Mouse (Mus musculus): ENCODE results near the gene Zfp1. TPM values are rescaled to one million over a fixed set of nuclear protein-coding genes. Genes with fewer than 3 reads are reported as not detected.
A peak's percentile ranks its signal among the peaks of the same experiment; 100 is the strongest.

Zfp1 gene
- polyA plus RNA-seq, 1 experiment from 2014 or later = 16.3 TPM

DNA sequence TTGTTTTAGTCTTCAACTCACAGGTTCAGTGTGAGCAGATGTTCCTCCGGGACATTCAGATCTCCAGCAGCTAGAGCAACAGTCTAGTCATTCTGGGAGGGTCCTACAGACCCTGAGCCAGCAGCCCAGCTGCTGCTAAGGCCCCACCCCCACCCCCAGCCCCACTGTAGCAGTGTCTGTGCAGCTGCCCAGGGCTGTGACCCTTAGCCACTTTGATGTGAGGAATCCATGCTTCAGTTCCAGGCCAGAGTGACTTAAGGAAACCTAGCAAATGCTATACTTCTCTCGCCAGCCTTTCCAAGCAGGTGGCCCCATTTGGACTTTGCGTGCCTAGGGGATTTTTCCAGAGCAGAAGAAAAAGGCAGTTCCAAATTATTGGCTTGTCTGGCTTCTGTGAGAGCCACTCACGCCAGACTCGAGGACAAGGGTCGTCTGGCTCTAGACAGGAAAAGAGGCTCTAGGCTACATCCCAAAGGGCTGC, 50.1 kb downstream of the Zfp1 start:
- H3K4me3 ChIP-seq (ENCODE audit: low read depth, low read length) = no peak overlapping the region
- DNase-seq (ENCODE audit: low spot score) (peak; percentile 74), ATAC-seq (ENCODE audit: low read depth) (peak; percentile 92)
- no peak overlapping the region for H3K9ac ChIP-seq (ENCODE audit: low read depth, low read length)
- no peak overlapping the region for H3K4me2 ChIP-seq (ENCODE audit: low read depth, low read length)
- H3K4me1 ChIP-seq (ENCODE audit: control insufficient read depth, insufficient read depth, low read length) = no peaks in the 10 kb centered on the region
- H3K36me3 ChIP-seq (ENCODE audit: control insufficient read depth, insufficient read depth, low read length) = no peaks in the 10 kb centered on the region
- 32% methylated on average over 6 of the region's 6 CpGs for WGBS
- H3K27ac ChIP-seq (replicated peaks; ENCODE audit: low read depth, low read length) = no peak overlapping the region
- H3K27me3 ChIP-seq (replicated peaks; ENCODE audit: control insufficient read depth, insufficient read depth, low read length) = no peaks in the 10 kb centered on the region
- no peaks in the 10 kb centered on the region for H3K9me3 ChIP-seq (ENCODE audit: control insufficient read depth, low read length)

- ATAC-seq (ENCODE audit: low read depth) = no peak
- no peaks in the 10 kb centered on the region for H3K9me3 ChIP-seq (ENCODE audit: control insufficient read depth, low read length)
- H3K4me1 ChIP-seq (ENCODE audit: control insufficient read depth, insufficient read depth, low read length) = no peaks in the 10 kb centered on the region
- H3K27ac ChIP-seq (replicated peaks; ENCODE audit: low read depth, low read length) = no peak overlapping the region
- no peaks in the 10 kb centered on the region for H3K27me3 ChIP-seq (replicated peaks; ENCODE audit: control insufficient read depth, insufficient read depth, low read length)
- no peak for DNase-seq (ENCODE audit: low spot score)
- H3K9ac ChIP-seq (ENCODE audit: low read depth, low read length) = no peak overlapping the region
- H3K4me2 ChIP-seq (ENCODE audit: low read depth, low read length) = no peak overlapping the region
- H3K36me3 ChIP-seq (ENCODE audit: control insufficient read depth, insufficient read depth, low read length) = no peaks in the 10 kb centered on the region
- 54% methylated on average over 7 of the region's 7 CpGs for WGBS
- no peak overlapping the region for H3K4me3 ChIP-seq (ENCODE audit: low read depth, low read length)
These were observed 52.2 kb downstream of the Zfp1 start for GRCm38 (mm10) chr8:111695441-111695840.

- Histone ChIP-seq H3K27me3 (replicated peaks; ENCODE audit: control insufficient read depth, insufficient read depth, low read length) (no peaks in the 10 kb centered on the region), H3K4me3 (ENCODE audit: low read depth, low read length) (no peak overlapping the region), H3K36me3 (ENCODE audit: control insufficient read depth, insufficient read depth, low read length) (no peaks in the 10 kb centered on the region), H3K9ac (ENCODE audit: low read depth, low read length) (no peak overlapping the region), H3K4me2 (ENCODE audit: low read depth, low read length) (no peak overlapping the region), H3K9me3 (ENCODE audit: control insufficient read depth, low read length) (no peaks in the 10 kb centered on the region), H3K27ac (replicated peaks; ENCODE audit: low read depth, low read length) (no peak overlapping the region), H3K4me1 (ENCODE audit: control insufficient read depth, insufficient read depth, low read length) (no peaks in the 10 kb centered on the region)
- DNase-seq (ENCODE audit: low spot score) = no peak
- WGBS = 83% methylated on average over 10 of the region's 10 CpGs
- ATAC-seq (ENCODE audit: low read depth) = no peak
These were observed 54.5 kb downstream of the Zfp1 start for GRCm38 (mm10) chr8:111697655-111698054.

DNA sequence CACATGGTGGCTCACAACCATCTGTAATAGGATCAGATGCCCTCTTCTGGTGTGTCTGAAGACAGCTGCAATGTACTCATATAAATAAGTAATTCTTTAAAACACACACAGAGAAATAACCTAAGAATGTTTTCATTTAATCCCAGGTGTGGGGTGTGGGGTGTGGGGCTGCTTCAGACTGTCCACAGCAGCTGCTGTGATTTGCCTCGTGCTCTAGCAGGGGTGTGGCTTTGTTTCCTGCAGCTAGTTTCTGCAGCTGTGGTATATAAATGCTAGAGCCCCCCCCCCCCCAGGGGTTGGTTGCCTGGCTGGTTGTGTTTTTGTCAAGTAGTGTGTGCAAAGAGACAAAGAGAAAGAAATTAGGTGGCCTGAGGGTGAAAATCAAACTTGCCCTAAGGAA, 55.8 kb downstream of the Zfp1 start:
- H3K4me2 ChIP-seq (ENCODE audit: low read depth, low read length) = no peak overlapping the region
- no peaks in the 10 kb centered on the region for H3K36me3 ChIP-seq (ENCODE audit: control insufficient read depth, insufficient read depth, low read length)
- 6% methylated on average over 1 of the region's 1 CpGs for WGBS
- DNase-seq (ENCODE audit: low spot score) (no peak), ATAC-seq (ENCODE audit: low read depth) (no peak)
- H3K27ac ChIP-seq (replicated peaks; ENCODE audit: low read depth, low read length) = no peak overlapping the region
- H3K27me3 ChIP-seq (replicated peaks; ENCODE audit: control insufficient read depth, insufficient read depth, low read length) = no peaks in the 10 kb centered on the region
- H3K9ac ChIP-seq (ENCODE audit: low read depth, low read length) = no peak overlapping the region
- no peaks in the 10 kb centered on the region for H3K4me1 ChIP-seq (ENCODE audit: control insufficient read depth, insufficient read depth, low read length)
- H3K4me3 ChIP-seq (ENCODE audit: low read depth, low read length) = no peak overlapping the region
- H3K9me3 ChIP-seq (ENCODE audit: control insufficient read depth, low read length) = no peaks in the 10 kb centered on the region

- Histone ChIP-seq H3K27me3 (replicated peaks; ENCODE audit: control insufficient read depth, insufficient read depth, low read length) (no peaks in the 10 kb centered on the region), H3K9me3 (ENCODE audit: control insufficient read depth, low read length) (no peaks in the 10 kb centered on the region), H3K36me3 (ENCODE audit: control insufficient read depth, insufficient read depth, low read length) (no peaks in the 10 kb centered on the region), H3K4me3 (ENCODE audit: low read depth, low read length) (no peak overlapping the region), H3K4me1 (ENCODE audit: control insufficient read depth, insufficient read depth, low read length) (no peaks in the 10 kb centered on the region), H3K4me2 (ENCODE audit: low read depth, low read length) (no peak overlapping the region), H3K27ac (replicated peaks; ENCODE audit: low read depth, low read length) (no peak overlapping the region), H3K9ac (ENCODE audit: low read depth, low read length) (no peak overlapping the region)
- WGBS = 80% methylated on average over 3 of the region's 3 CpGs
- DNase-seq (ENCODE audit: low spot score) (no peak), ATAC-seq (ENCODE audit: low read depth) (no peak)
These were observed 57.0 kb downstream of the Zfp1 start for GRCm38 (mm10) chr8:111700201-111700600.

- Histone ChIP-seq H3K9ac (ENCODE audit: low read depth, low read length) (no peak overlapping the region), H3K36me3 (ENCODE audit: control insufficient read depth, insufficient read depth, low read length) (no peaks in the 10 kb centered on the region), H3K4me2 (ENCODE audit: low read depth, low read length) (no peak overlapping the region), H3K27ac (replicated peaks; ENCODE audit: low read depth, low read length) (no peak overlapping the region), H3K27me3 (replicated peaks; ENCODE audit: control insufficient read depth, insufficient read depth, low read length) (no peaks in the 10 kb centered on the region), H3K4me3 (ENCODE audit: low read depth, low read length) (no peak overlapping the region), H3K9me3 (ENCODE audit: control insufficient read depth, low read length) (no peaks in the 10 kb centered on the region), H3K4me1 (ENCODE audit: control insufficient read depth, insufficient read depth, low read length) (no peaks in the 10 kb centered on the region)
- 82% methylated on average over 5 of the region's 5 CpGs for WGBS
- ATAC-seq (ENCODE audit: low read depth) (no peak), DNase-seq (ENCODE audit: low spot score) (no peak)
These were observed 57.5 kb downstream of the Zfp1 start for GRCm38 (mm10) chr8:111700740-111701139.

DNA sequence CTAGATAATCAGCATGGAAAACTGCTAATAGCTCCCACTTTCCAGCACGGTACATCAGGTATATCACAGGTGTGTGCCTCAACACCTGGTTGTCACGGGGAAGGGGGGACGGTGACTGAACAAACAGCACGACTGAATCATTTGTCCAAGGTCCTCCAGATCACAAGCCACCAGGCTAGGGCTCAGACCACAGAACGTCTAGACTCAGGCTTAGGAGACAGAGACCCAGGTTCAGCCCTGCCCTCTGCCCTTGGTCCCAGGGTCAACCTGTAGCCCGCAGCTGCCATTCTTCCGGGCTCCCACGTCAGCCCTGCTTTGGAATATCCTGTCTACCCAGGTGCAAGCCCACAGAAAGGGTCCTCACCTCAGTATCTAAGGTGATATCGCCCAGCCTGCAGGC, 58.2 kb downstream of the Zfp1 start:
- no peak for ATAC-seq (ENCODE audit: low read depth)
- H3K36me3 ChIP-seq (ENCODE audit: control insufficient read depth, insufficient read depth, low read length) = no peaks in the 10 kb centered on the region
- 81% methylated on average over 9 of the region's 9 CpGs for WGBS
- H3K27me3 ChIP-seq (replicated peaks; ENCODE audit: control insufficient read depth, insufficient read depth, low read length) = no peaks in the 10 kb centered on the region
- H3K4me2 ChIP-seq (ENCODE audit: low read depth, low read length) = no peak overlapping the region
- DNase-seq (ENCODE audit: low spot score) = no peak
- no peak overlapping the region for H3K4me3 ChIP-seq (ENCODE audit: low read depth, low read length)
- H3K4me1 ChIP-seq (ENCODE audit: control insufficient read depth, insufficient read depth, low read length) = no peaks in the 10 kb centered on the region
- no peak overlapping the region for H3K9ac ChIP-seq (ENCODE audit: low read depth, low read length)
- H3K27ac ChIP-seq (replicated peaks; ENCODE audit: low read depth, low read length) = no peak overlapping the region
- no peaks in the 10 kb centered on the region for H3K9me3 ChIP-seq (ENCODE audit: control insufficient read depth, low read length)

DNA sequence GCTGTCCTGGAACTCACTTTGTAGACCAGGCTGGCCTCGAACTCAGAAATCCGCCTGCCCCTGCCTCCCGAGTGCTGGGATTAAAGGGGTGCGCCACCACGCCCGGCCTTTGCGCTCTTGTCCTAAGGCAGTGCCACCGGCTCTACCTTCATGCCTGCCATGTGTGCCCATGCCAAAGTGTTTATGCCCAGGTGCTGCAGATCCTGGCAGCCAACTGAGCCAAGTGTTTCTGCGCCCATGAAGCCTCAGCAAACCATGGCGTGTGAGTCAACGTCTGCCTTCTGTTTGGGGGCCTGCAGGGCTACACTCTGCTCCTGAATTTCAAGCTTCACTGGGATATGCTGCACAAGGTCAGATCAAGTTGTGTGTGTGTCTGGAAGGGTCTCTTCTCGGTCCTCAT, 61.4 kb downstream of the Zfp1 start:
- Histone ChIP-seq H3K27ac (replicated peaks; ENCODE audit: low read depth, low read length) (no peak overlapping the region), H3K9me3 (ENCODE audit: control insufficient read depth, low read length) (no peaks in the 10 kb centered on the region), H3K27me3 (replicated peaks; ENCODE audit: control insufficient read depth, insufficient read depth, low read length) (no peaks in the 10 kb centered on the region), H3K36me3 (ENCODE audit: control insufficient read depth, insufficient read depth, low read length) (peaks cover 11% of the 10 kb centered on the region; the same call in 1 of the 2 replicates), H3K4me3 (ENCODE audit: low read depth, low read length) (no peak overlapping the region), H3K9ac (ENCODE audit: low read depth, low read length) (no peak overlapping the region), H3K4me2 (ENCODE audit: low read depth, low read length) (no peak overlapping the region), H3K4me1 (ENCODE audit: control insufficient read depth, insufficient read depth, low read length) (no peaks in the 10 kb centered on the region)
- no peak for ATAC-seq (ENCODE audit: low read depth)
- no peak for DNase-seq (ENCODE audit: low spot score)
- WGBS = 91% methylated on average over 12 of the region's 12 CpGs

DNA sequence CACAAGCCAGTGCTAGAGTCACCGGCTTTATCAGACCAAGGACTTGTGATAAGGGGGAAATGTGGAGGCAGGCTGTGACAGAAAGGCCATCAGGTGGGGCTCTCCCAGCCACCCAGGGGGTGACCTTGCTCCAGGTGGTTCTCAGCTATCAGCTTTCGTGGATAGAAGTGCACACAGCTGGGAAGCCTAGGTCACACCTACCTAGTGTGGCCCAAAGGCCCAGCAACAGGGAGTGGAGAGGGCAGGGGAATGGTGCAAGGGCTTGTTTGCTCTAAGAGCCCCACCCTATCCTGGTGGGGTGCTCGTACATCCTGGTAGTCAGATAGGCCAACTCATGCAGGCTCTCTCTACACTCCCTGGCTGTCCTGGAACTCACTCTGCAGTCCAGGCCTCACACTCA, 62.0 kb downstream of the Zfp1 start:
- DNase-seq (ENCODE audit: low spot score) = no peak
- H3K4me1 ChIP-seq (ENCODE audit: control insufficient read depth, insufficient read depth, low read length) = no peaks in the 10 kb centered on the region
- H3K4me2 ChIP-seq (ENCODE audit: low read depth, low read length) = no peak overlapping the region
- H3K36me3 ChIP-seq (ENCODE audit: control insufficient read depth, insufficient read depth, low read length) = peaks cover 18% of the 10 kb centered on the region
- H3K9ac ChIP-seq (ENCODE audit: low read depth, low read length) = no peak overlapping the region
- no peak for ATAC-seq (ENCODE audit: low read depth)
- H3K9me3 ChIP-seq (ENCODE audit: control insufficient read depth, low read length) = no peaks in the 10 kb centered on the region
- WGBS = 74% methylated on average over 2 of the region's 3 CpGs
- H3K4me3 ChIP-seq (ENCODE audit: low read depth, low read length) = no peak overlapping the region
- no peak overlapping the region for H3K27ac ChIP-seq (replicated peaks; ENCODE audit: low read depth, low read length)
- H3K27me3 ChIP-seq (replicated peaks; ENCODE audit: control insufficient read depth, insufficient read depth, low read length) = no peaks in the 10 kb centered on the region

All from embryonic facial prominence, embryonic 14.5 days (tissue).